Mouse (Mus musculus) spleen, adult 2 months (tissue): ENCODE results near the gene Aldh4a1. TPM values are rescaled to one million over a fixed set of nuclear protein-coding genes. Genes with fewer than 3 reads are reported as not detected.

Experiments used
- DNase-seq, 2 experiments: peaks; one replicate each; pipeline versions ENCODE4 v3.0.0 to v3.0.0-alpha.2; 2012 to 2021; ENCODE audit warnings: low spot score in 2 of 2, low read depth in 1 of 2
- H3K27ac ChIP-seq: fragments of 200-500 bp; 2 replicates; pipeline ENCODE4 v1.5.1; 2012; ENCODE audit warnings: low read length, inconsistent platforms; ENCODE audit not compliant: insufficient read depth
- H3K27me3 ChIP-seq: fragments of 200-500 bp; 2 replicates; pipeline ENCODE4 v1.6.1; 2012; ENCODE audit warnings: mild to moderate bottlenecking, moderate library complexity, low read length, inconsistent platforms; ENCODE audit not compliant: control insufficient read depth, insufficient read depth
- H3K36me3 ChIP-seq: fragments of 200-500 bp; 2 replicates; pipeline ENCODE4 v1.6.1; 2012; ENCODE audit warnings: mild to moderate bottlenecking, low read length, inconsistent platforms; ENCODE audit not compliant: control insufficient read depth, insufficient read depth
- H3K4me1 ChIP-seq: fragments of 200-500 bp; 2 replicates; pipeline ENCODE4 v1.6.1; 2011; ENCODE audit warnings: inconsistent platforms; ENCODE audit not compliant: control insufficient read depth, insufficient read depth, insufficient read length
- H3K4me3 ChIP-seq: fragments of 200-500 bp; 2 replicates; pipeline ENCODE4 v1.5.1; 2011; ENCODE audit warnings: mild to moderate bottlenecking, inconsistent platforms; ENCODE audit not compliant: insufficient read depth, insufficient read length; ENCODE audit errors: extremely low read depth
- CTCF ChIP-seq: fragments of 200-500 bp; IDR thresholded peaks from 2 replicates; pipeline ENCODE4 v1.5.1; 2011; ENCODE audit warnings: mild to moderate bottlenecking, inconsistent platforms; ENCODE audit not compliant: insufficient read depth, insufficient read length, insufficient replicate concordance; ENCODE audit errors: extremely low read depth
- POLR2A ChIP-seq: fragments of 200-500 bp; IDR thresholded peaks from 2 replicates; pipeline ENCODE4 v1.6.1; 2011; ENCODE audit warnings: low read depth, low read length, inconsistent platforms
- WGBS: fragments of 180-500 bp; shearing (Covaris S2); methylation state at CpG from one replicate; pipeline ENCODE4 v1.1.7; 2018; 5-methylcytosine and 5-hydroxymethylcytosine counted together
- polyA plus RNA-seq: library from polyadenylated mRNA; depleted of rRNA; stranded (reverse); fragments of >200 nt; gene quantifications from 2 replicates; pipeline ENCODE4 v1.2.3, GENCODE M21; 2012; rRNA removed

Aldh4a1 gene
- polyA plus RNA-seq, 1 experiment, result 18.9 TPM

DNA sequence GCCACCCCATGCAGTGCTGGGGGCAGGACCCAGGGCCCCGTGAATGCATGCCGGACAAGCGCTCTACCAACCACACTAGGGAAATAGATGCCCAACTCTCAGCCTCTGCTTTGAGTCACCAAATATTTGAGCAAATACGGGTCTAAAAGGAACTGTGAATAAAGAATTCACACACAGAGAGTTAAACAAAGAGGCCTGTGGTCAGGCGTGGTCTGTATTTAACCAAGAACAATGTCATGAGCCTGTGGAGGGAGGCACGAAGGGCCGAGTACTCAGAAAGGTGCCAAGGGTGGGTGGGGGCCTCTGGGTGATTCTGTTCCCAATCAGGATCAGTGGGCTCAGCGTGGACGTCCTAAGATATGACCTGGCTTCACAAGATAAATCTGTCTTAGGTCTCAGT lies 65.4 kb downstream of the Aldh4a1 start:
- Histone ChIP-seq H3K27ac (no peak overlapping the region), H3K4me3 (no peak overlapping the region), H3K27me3 (no peaks in the 10 kb centered on the region), H3K36me3 (no peaks in the 10 kb centered on the region), H3K4me1 (no peaks in the 10 kb centered on the region)
- no peak for DNase-seq
- 62% methylated on average over 9 of the region's 9 CpGs for WGBS
- TF ChIP-seq POLR2A, result no peak
- TF ChIP-seq CTCF, result no peak

- TF ChIP-seq CTCF, result no peak
- TF ChIP-seq POLR2A, result no peak
- no peaks in the 10 kb centered on the region for H3K36me3 ChIP-seq
- H3K4me3 ChIP-seq, result no peak overlapping the region
- H3K4me1 ChIP-seq, result no peaks in the 10 kb centered on the region
- no peak overlapping the region for H3K27ac ChIP-seq
- no peak for DNase-seq
- no peaks in the 10 kb centered on the region for H3K27me3 ChIP-seq
- WGBS, result 8% methylated on average over 7 of the region's 7 CpGs
Measured at GRCm38 (mm10) chr4:139689627-139690269, 67.1 kb downstream of the Aldh4a1 start.

DNA sequence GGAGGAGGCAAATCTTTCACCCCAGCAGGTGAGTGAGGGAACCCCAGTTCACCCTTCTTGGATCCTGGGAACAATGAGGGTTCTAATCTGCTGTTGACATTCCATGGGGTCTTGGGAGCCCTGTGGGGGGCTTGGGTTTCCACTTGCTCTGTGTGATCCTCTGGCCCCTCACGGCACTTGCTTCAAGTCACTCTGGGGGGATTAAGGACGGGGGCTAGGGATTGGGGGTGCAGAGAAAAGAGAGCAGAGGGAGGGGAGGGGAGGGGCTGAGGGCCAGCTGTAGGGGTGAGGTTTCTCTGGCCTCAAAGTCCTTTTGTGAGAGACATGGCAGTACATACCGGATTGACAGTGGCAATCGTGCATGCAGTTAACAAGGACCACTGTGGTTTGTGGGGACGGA lies 70.6 kb downstream of the Aldh4a1 start:
- no peak for DNase-seq
- no peaks in the 10 kb centered on the region for H3K27me3 ChIP-seq
- 65% methylated on average over 5 of the region's 5 CpGs for WGBS

DNA sequence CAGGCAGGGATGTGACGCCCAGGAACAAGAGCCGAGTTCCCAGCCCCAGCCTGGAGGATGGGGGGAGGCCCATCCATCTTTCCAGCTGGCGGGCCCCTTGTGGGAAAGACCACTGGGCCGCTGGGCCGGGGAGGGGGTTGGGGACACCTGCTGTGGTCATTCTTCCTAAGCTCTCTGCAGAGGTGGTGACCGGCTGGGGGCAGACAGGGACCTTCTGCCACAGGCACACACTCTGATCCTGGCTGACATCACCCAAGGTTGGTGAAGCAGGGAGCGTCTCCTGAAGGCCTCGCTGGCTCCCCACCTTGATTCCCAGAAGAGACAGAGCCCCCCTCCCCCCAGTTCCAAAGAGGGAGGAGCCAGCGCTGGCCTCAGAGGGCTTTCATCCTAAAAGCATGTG lies 75.1 kb downstream of the Aldh4a1 start:
- Histone ChIP-seq H3K4me3 (no peak overlapping the region), H3K27me3 (no peaks in the 10 kb centered on the region), H3K4me1 (no peaks in the 10 kb centered on the region), H3K36me3 (no peaks in the 10 kb centered on the region), H3K27ac (no peak overlapping the region)
- no peak for TF ChIP-seq CTCF
- no peak for TF ChIP-seq POLR2A
- WGBS, result 27% methylated on average over 9 of the region's 9 CpGs
- no peak for DNase-seq

More for the DNA sequence above, 70.6 kb downstream of the Aldh4a1 start:
- Histone ChIP-seq H3K36me3 (no peaks in the 10 kb centered on the region), H3K4me3 (no peak overlapping the region), H3K27ac (no peak overlapping the region), H3K4me1 (no peaks in the 10 kb centered on the region)
- TF ChIP-seq POLR2A (no peak), CTCF (no peak)

GRCm38 (mm10) chr4:139698602-139699001 lies 75.9 kb downstream of the Aldh4a1 start:
- WGBS, result 78% methylated on average over 8 of the region's 8 CpGs
- Histone ChIP-seq H3K4me3 (no peak overlapping the region), H3K36me3 (no peaks in the 10 kb centered on the region), H3K27me3 (no peaks in the 10 kb centered on the region), H3K27ac (no peak overlapping the region), H3K4me1 (no peaks in the 10 kb centered on the region)
- TF ChIP-seq CTCF, result no peak
- TF ChIP-seq POLR2A, result no peak
- DNase-seq, result no peak

Other genes starting within 250 kb of the Aldh4a1 start
- gene Iffo2, start 92.3 kb upstream of the Aldh4a1 start, polyA plus RNA-seq, result 3.5 and 4.1 TPM in 2 replicates
- gene Gm21969, start 19.7 kb upstream of the Aldh4a1 start, polyA plus RNA-seq, result 0.01 TPM in 1 of 2 replicates, not detected in the other
- not detected in 2 replicates for gene Tas1r2, start 30.7 kb downstream of the Aldh4a1 start, polyA plus RNA-seq
- 0.05 and 0.11 TPM in 2 replicates for gene Pax7, start 210.7 kb downstream of the Aldh4a1 start, polyA plus RNA-seq